Mouse (Mus musculus) embryonic facial prominence, embryonic 14.5 days (tissue): Measurements from ENCODE around the gene Agrp. TPM values are rescaled to one million over a fixed set of nuclear protein-coding genes. Genes with fewer than 3 reads are reported as not detected.

Experiments used
- ATAC-seq: fragments of 200-750 bp; cut with Nextera tagmentation; 2 replicates; pipeline ENCODE4 v1.8.0; 2017; ENCODE audit warnings: low read depth, moderate number of reproducible peaks, moderate TSS enrichment
- DNase-seq: peaks from one replicate; pipeline ENCODE4 v3.0.0-alpha.2; 2015; ENCODE audit warnings: low spot score
- H3K27ac ChIP-seq: fragments of 300-500 bp; sonication (generic); replicated peaks from 2 replicates; pipeline ENCODE4 v1.5.1; 2014; ENCODE audit warnings: low read depth, mild to moderate bottlenecking, low read length, moderate library complexity
- H3K27me3 ChIP-seq: fragments of 300-500 bp; sonication (generic); replicated peaks from 2 replicates; pipeline ENCODE4 v1.6.1; 2014; ENCODE audit warnings: low read length; ENCODE audit not compliant: control insufficient read depth, insufficient read depth
- H3K36me3 ChIP-seq: fragments of 300-500 bp; sonication (generic); 2 replicates; pipeline ENCODE4 v1.6.1; 2014; ENCODE audit warnings: low read length, mixed read lengths; ENCODE audit not compliant: control insufficient read depth, insufficient read depth
- H3K4me1 ChIP-seq: fragments of 300-500 bp; sonication (generic); 2 replicates; pipeline ENCODE4 v1.6.1; 2014; ENCODE audit warnings: antibody characterized with exemption, low read length; ENCODE audit not compliant: control insufficient read depth, insufficient read depth
- H3K4me2 ChIP-seq: fragments of 300-500 bp; sonication (generic); 2 replicates; pipeline ENCODE4 v1.6.1; 2014; ENCODE audit warnings: low read depth, mild to moderate bottlenecking, low read length, moderate library complexity, mixed read lengths
- H3K4me3 ChIP-seq: fragments of 300-500 bp; sonication (generic); 2 replicates; pipeline ENCODE4 v1.5.1; 2014; ENCODE audit warnings: low read depth, mild to moderate bottlenecking, low read length
- H3K9ac ChIP-seq: fragments of 300-500 bp; sonication (generic); 2 replicates; pipeline ENCODE4 v1.6.1; 2014; ENCODE audit warnings: low read depth, mild to moderate bottlenecking, low read length, moderate library complexity, mixed read lengths
- H3K9me3 ChIP-seq: fragments of 300-500 bp; sonication (generic); 2 replicates; pipeline ENCODE4 v1.6.1; 2016; ENCODE audit warnings: low read length; ENCODE audit not compliant: control insufficient read depth
- WGBS: fragments of 180-500 bp; shearing (Covaris S2); extraction: QIAGEN DNeasy Blood & Tissue Kit; methylation state at CpG from one replicate; pipeline ENCODE4 v1.1.7; 2014; 5-methylcytosine and 5-hydroxymethylcytosine counted together
- polyA plus RNA-seq: library from polyadenylated mRNA; unstranded; fragments of >200 nt; fragmentation: Nextera tagmentation; extraction: Ambion mirVana; gene quantifications from 2 replicates; pipeline ENCODE4 v1.2.1, GENCODE M21; 2014

Agrp gene
- polyA plus RNA-seq, 1 experiment from 2014 or later: 1.7 TPM

DNA sequence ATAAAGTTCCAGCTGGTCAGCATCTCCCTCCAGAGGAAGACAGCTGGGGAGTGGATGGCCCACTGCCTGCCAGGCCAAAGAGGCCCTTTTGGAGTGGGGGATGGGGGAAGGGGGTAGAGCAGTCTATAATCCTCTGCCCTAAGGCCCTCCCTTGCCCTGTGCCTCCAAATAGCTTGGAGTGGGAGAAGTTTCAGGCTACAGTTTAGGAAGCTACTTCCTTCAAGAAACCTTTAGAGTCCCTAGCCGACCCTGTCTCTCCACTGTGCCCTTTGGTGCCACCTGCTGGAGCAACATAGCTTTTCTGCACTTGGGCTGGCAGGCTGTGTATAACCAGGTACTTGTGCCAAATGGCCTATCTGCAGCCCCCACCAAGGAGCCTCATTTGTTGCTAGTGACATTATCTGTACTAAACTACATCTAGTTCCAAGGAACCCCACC is 103.3 kb downstream of the Agrp start:
- DNase-seq (peak; percentile 67), ATAC-seq (peak; percentile 72; the same call in 1 of the 2 replicates)
- peaks cover 3% of the 10 kb centered on the region; the same call in 1 of the 2 replicates for H3K4me1 ChIP-seq
- H3K4me2 ChIP-seq: no peak overlapping the region
- WGBS: 0% methylated on average over 1 of the region's 1 CpGs
- peaks cover 46% of the 10 kb centered on the region for H3K36me3 ChIP-seq
- H3K9ac ChIP-seq: 0 out of 2 replicates have a peak overlapping the region, but pooled peaks have one; percentile 5
- no peak overlapping the region for H3K4me3 ChIP-seq
- H3K27me3 ChIP-seq: no peaks in the 10 kb centered on the region
- no peaks in the 10 kb centered on the region for H3K9me3 ChIP-seq
- peak overlapping the region; percentile 22; the same call in 1 of the 2 replicates for H3K27ac ChIP-seq

DNA sequence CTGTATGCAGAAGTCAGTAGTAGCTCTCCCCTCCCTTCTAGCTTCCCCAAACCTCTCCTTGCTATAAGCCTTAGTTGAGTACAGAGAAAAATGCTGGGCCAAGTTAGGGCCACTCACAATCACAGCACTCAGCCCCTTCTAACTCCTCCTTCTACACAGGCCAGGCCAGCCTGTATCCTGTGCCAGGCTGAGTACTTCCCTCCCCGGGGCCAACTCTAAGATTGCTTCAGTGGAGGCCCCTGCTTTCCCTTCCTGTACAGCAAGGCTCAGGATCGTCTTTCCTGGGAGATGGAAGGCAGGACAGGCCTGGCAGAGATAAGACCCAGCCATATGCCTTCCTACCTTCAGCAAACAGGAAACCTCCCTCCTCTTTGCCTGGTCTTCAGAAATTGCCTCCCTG is 103.8 kb downstream of the Agrp start:
- Histone ChIP-seq H3K36me3 (peaks cover 46% of the 10 kb centered on the region), H3K4me3 (no peak overlapping the region), H3K4me2 (no peak overlapping the region), H3K9ac (0 out of 2 replicates have a peak overlapping the region, but pooled peaks have one; percentile 5), H3K27ac (peak overlapping the region; percentile 22; the same call in 1 of the 2 replicates), H3K4me1 (peaks cover 3% of the 10 kb centered on the region; the same call in 1 of the 2 replicates), H3K9me3 (no peaks in the 10 kb centered on the region), H3K27me3 (no peaks in the 10 kb centered on the region)
- no peak for ATAC-seq
- WGBS: 21% methylated on average over 2 of the region's 2 CpGs
- DNase-seq: no peak

DNA sequence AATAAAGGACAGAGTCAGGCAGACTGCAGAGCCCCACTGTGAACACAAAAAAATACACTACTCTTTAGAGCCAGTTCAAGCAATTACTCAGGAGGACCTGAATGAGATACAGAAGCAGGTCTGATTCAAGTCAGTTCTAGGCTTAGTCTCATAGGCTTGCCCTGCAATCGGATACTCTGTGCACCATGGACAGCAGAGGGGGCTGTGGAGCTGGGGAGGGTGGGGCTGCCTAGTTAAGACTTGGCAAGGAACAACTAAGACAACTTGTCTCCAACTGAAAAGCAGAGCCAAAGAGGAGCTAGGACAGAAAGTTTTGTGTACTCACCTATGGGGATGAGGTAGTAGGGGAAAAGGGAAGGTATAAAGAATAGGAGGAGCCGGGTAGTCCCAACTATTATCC is 105.4 kb downstream of the Agrp start:
- no peak overlapping the region for H3K4me3 ChIP-seq
- no peaks in the 10 kb centered on the region for H3K27me3 ChIP-seq
- H3K9ac ChIP-seq: no peak overlapping the region
- no peaks in the 10 kb centered on the region for H3K9me3 ChIP-seq
- H3K27ac ChIP-seq: no peak overlapping the region
- H3K4me1 ChIP-seq: peaks cover 3% of the 10 kb centered on the region; the same call in 1 of the 2 replicates
- ATAC-seq: no peak
- DNase-seq: no peak
- WGBS: 55% methylated on average over 2 of the region's 2 CpGs
- H3K36me3 ChIP-seq: peaks cover 35% of the 10 kb centered on the region
- no peak overlapping the region for H3K4me2 ChIP-seq

DNA sequence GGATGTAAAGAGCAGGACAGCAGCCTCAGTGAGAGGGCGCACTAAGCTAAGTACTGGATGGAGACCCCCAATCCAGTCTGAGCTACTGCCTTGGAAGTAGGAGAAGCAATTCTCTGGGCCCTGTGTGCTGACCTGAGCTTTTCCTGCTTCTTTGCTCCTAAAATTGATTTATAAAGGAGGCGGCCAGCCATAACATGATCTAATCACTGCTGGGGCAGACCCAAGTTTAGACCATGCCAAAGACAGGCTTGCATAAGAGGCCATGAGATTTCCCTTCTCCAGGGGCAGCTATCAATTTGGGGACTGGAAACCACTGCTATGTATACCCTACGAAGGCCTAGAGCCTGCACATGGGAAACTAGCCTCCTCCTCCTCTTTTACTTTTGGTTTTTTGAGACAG is 107.9 kb downstream of the Agrp start:
- ATAC-seq: no peak
- Histone ChIP-seq H3K36me3 (peaks cover 36% of the 10 kb centered on the region), H3K4me2 (no peak overlapping the region), H3K4me1 (peaks cover 3% of the 10 kb centered on the region; the same call in 1 of the 2 replicates), H3K9ac (no peak overlapping the region), H3K4me3 (no peak overlapping the region), H3K27me3 (no peaks in the 10 kb centered on the region), H3K27ac (no peak overlapping the region), H3K9me3 (no peaks in the 10 kb centered on the region)
- DNase-seq: no peak
- 87% methylated on average over 3 of the region's 3 CpGs for WGBS

DNA sequence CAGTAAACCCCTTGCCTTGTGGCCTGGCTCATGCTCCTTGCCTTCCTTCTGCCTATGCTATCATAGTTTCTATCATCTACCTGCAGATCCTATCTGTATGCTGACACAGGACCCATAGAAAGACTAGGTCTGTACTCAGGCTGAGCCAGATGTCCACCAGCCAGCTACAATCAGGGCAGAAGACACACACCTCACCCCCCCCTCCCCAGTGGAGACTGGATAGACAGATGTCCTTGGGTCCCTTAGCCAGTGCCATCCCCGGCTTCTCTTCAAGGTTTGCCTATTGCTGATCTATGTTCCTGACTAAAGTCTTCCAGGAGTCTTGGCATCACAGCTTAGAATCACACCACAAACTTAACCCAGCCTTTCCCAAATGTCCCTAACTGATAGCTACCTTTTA is 109.0 kb downstream of the Agrp start:
- no peaks in the 10 kb centered on the region for H3K9me3 ChIP-seq
- DNase-seq (no peak), ATAC-seq (no peak)
- H3K9ac ChIP-seq: no peak overlapping the region
- 86% methylated on average over 1 of the region's 1 CpGs for WGBS
- no peak overlapping the region for H3K4me2 ChIP-seq
- H3K36me3 ChIP-seq: peaks cover 45% of the 10 kb centered on the region
- H3K4me3 ChIP-seq: no peak overlapping the region
- no peaks in the 10 kb centered on the region for H3K27me3 ChIP-seq
- peaks cover under 1% of the 10 kb centered on the region; the same call in 1 of the 2 replicates for H3K4me1 ChIP-seq
- H3K27ac ChIP-seq: no peak overlapping the region

DNA sequence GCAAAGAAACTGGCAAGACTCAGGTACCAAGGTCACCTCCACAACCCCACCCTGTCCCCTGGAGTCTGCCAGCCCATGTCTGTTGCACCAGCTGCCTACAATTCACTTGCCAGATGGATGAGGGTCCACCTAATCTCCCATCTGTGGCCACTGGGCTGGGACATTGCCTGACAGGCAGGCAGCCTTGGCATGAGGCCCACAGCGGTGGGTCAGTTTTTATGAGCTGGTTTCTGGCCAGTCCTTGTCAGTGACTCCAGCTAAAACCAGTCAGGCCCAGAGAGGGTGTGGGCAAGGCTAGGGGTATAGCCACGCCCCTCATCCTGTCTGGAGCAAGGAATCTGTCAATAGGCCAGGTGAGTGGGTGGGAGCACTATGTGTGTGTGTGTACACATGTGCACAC is 110.1 kb downstream of the Agrp start:
- H3K9ac ChIP-seq: no peak overlapping the region
- 78% methylated on average over 2 of the region's 2 CpGs for WGBS
- no peak overlapping the region for H3K27ac ChIP-seq
- no peak overlapping the region for H3K4me2 ChIP-seq
- H3K36me3 ChIP-seq: peaks cover 52% of the 10 kb centered on the region
- no peaks in the 10 kb centered on the region for H3K9me3 ChIP-seq
- H3K4me1 ChIP-seq: no peaks in the 10 kb centered on the region
- H3K27me3 ChIP-seq: no peaks in the 10 kb centered on the region
- ATAC-seq: no peak
- no peak for DNase-seq
- no peak overlapping the region for H3K4me3 ChIP-seq

DNA sequence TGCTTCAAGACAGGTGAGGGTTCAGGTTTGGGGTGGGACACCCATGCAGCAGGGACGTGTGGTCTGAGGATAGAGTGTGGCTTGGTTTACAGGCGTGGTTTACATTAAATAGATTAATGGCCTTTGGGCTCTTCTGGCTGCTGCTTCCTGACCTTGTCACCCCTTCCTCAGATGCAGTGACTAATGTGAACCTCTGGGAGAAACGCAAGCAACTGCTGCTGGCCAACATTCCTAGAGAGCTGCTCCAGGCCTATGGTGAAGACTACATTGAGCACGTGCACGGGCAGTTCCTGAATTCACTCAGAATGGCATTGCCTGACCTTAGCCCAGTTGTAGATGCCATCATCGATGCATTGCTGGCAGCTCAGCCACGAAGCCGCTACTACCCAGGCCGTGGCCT is 114.3 kb downstream of the Agrp start:
- 71% methylated on average over 9 of the region's 9 CpGs for WGBS

DNA sequence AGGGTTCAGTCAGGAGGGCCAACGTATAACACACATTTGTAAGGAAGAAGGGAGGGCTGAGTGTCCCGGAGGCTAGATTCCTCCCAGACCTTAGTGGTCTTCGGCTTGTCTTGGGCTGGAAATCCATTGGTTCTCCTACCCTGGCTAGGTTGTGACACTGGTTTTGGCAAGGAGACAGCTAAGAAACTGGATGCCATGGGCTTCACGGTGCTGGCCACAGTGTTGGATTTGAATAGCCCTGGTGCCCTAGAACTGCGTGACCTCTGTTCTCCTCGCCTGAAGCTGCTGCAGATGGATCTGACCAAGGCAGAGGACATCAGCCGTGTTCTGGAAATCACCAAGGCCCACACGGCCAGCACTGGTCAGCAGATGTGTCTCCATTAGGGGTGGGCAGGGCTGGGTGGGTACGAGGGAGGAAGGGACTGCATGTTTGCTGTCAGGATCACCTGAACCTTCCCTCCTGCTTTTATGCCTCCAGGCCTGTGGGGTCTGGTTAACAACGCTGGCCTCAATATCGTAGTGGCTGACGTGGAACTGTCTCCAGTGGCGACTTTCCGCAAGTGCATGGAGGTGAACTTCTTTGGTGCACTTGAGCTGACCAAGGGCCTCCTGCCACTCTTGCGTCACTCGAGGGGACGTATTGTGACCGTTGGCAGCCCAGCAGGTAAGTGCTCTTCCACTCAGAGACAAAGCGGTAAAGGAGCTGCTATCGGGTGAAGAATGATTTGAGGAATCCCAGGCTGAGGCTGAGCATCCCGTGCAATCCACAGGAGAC is 115.0 kb downstream of the Agrp start:
- H3K27me3 ChIP-seq: peaks cover 8% of the 10 kb centered on the region
- DNase-seq: no peak
- ATAC-seq: no peak
- WGBS: 80% methylated on average over 21 of the region's 21 CpGs
- no peaks in the 10 kb centered on the region; the same call in 1 of the 2 replicates for H3K4me1 ChIP-seq
- H3K4me3 ChIP-seq: no peak overlapping the region
- H3K27ac ChIP-seq: no peak overlapping the region
- peaks cover 35% of the 10 kb centered on the region; the same call in 1 of the 2 replicates for H3K36me3 ChIP-seq
- H3K9ac ChIP-seq: no peak overlapping the region
- no peaks in the 10 kb centered on the region for H3K9me3 ChIP-seq
- H3K4me2 ChIP-seq: no peak overlapping the region

More for the DNA sequence above, 114.3 kb downstream of the Agrp start:
- Histone ChIP-seq H3K4me1 (no peaks in the 10 kb centered on the region; the same call in 1 of the 2 replicates), H3K36me3 (peaks cover 38% of the 10 kb centered on the region; the same call in 1 of the 2 replicates), H3K9me3 (no peaks in the 10 kb centered on the region), H3K4me2 (no peak overlapping the region), H3K4me3 (no peak overlapping the region), H3K27me3 (peaks cover 8% of the 10 kb centered on the region), H3K9ac (no peak overlapping the region), H3K27ac (no peak overlapping the region)
- ATAC-seq (no peak), DNase-seq (no peak)
